Mouse (Mus musculus): ENCODE data around the gene Armc12.
A peak's percentile ranks its signal among the peaks of the same experiment; 100 is the strongest.
"Not testable (repeated sequence)": the region's sequence is repeated elsewhere in the genome, so short reads cannot be mapped to it uniquely, and the experiment has no call there.

Gene Armc12

DNA sequence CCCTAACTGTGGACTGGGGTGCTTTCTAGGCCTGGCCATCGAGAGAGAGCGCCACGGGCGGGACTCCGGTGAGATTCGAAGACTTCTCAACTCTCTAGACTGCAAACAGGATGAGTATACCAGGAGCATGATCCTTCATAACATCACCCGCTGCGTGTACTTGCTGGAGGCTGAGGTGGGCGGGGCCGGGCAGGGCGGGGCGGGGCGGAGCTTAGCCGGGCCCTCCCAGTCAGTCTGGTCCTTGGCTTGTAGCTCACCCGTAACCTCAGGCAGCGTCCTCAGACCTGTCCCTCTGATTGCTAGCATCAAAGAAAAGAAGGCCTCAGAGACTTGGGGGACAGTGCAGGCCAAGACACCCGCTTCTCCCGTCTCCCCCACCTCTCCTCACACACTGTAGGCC lies 1.3 kb downstream of the Armc12 start:
- DNase-seq (ENCODE audit: extremely low spot score, low spot score): peak; percentile 44

DNA sequence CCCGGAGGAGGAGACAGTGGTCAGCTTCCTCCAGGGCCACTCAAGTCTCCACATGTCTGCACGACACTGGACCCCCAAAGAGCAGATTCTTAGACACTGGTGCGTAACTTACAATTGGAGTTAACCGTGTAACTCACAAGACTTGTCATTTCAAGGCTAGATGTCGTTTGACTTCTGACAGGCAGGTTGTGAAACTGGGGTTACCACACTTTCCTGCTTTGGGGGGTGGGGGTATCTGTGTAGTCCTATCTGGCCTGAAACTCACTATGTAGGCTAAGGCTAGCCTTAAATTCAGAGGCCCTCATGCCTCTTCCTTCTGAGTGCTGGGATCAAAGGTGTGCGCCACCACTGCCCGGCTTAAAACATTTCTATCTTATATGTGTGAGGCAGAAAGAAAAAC lies 2.0 kb downstream of the Armc12 start:
- DNase-seq (ENCODE audit: extremely low spot score, low spot score): no peak

DNA sequence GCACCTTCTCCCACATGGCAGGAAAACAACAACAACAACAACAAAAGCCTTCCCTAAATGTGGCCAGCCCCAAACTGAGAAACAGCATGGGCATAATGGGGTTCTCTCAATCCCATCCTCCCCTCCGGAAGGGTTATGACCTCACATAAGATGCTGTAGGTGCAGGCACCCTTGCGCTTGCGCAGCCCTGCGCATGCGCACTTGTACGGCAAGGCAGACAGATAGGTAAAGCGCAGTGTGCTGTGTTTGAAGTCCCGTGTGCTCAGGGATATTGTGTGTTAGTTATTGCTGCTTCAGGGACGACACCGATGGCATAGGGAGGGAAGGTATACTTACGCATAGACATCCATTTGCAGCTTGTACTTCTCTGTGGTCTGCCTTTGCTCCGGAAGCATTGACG lies 2.7 kb downstream of the Armc12 start:
- no peak for DNase-seq (ENCODE audit: extremely low spot score, low spot score)

DNA sequence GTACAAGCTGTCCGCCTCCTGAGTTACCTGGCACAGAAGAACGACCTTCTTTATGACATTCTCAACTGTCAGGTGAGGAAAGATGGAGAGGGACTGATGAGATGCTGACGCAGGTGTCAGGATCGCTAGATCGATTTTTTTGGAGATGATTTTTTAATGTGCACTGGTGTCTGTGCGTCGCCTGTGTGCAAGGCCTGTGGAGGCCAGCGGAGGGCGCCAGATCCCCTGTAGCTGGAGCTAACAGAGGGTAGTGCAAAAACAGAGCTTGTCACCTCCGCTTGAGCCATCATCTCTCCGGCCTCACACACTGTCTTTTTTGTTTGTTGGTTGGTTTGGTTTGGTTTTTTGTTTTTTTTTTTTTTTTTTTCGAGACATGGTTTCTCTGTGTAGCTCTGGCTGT lies 7.3 kb downstream of the Armc12 start:
- no peak for DNase-seq (ENCODE audit: extremely low spot score, low spot score)

DNA sequence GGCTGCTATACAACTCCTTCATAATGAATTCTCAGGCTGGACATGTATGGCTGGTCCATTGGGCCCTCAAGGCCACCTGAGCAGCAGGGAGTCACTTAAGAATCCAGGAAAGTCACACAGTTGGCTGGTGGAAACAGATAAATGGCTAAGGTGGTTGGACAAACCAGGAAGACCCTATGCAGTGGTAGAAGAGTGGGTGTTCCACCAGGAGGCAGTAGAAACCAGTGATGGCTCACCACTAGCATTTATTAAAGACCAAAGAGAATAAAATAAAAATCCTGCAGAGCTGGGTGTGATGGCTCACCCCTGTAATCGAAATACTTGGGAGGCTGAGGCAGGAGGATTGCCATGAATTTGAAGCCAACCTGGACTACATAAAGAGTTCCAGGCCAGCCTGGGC lies 16.3 kb downstream of the Armc12 start:
- DNase-seq (ENCODE audit: extremely low spot score, low spot score): no peak

DNA sequence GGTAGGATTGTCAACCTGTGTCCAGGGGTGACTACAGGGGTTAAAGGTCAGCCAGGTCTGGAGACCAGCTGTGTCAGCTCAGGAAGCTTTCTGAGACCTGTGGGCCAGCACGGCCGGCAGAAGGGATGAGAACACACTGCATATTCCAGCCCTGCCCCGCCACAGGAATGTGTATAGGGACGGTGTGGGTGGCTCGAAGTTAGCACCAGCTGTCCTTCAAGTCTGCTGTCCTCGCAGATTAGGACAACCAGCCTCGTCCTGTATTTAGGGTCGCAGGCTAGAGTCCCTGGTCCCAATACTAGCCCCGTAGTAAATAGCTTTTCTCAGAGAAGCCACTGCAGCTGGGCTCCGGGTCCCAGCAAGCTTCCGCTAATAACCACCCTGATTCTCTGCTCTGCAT lies 17.9 kb downstream of the Armc12 start:
- no peak for DNase-seq (ENCODE audit: extremely low spot score, low spot score)

DNA sequence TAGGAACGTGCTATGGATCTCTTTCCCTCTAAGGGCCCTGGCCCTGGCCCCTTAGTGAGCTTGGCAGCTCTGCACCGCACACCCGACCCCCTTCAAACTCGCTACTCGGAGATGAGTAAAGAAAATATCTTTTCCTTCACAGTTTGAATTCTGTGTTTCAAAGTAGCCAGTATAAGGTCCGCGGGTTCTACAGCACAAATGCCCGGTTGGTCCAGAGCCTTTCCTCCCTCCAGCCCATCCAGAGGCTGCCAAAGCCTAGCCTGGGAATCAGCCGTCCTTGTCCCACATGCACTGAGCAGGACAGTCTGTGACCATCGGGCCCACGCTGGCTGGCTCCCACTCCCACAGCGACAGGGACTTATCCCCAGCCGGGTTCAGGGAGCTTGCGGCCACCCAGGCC lies 18.5 kb downstream of the Armc12 start, which contains the start of gene Clpsl2:
TSS of gene Clpsl2 (plus strand) at position 301 of the 400 bp plus-strand sequence.
- no peak for DNase-seq (ENCODE audit: extremely low spot score, low spot score)

DNA sequence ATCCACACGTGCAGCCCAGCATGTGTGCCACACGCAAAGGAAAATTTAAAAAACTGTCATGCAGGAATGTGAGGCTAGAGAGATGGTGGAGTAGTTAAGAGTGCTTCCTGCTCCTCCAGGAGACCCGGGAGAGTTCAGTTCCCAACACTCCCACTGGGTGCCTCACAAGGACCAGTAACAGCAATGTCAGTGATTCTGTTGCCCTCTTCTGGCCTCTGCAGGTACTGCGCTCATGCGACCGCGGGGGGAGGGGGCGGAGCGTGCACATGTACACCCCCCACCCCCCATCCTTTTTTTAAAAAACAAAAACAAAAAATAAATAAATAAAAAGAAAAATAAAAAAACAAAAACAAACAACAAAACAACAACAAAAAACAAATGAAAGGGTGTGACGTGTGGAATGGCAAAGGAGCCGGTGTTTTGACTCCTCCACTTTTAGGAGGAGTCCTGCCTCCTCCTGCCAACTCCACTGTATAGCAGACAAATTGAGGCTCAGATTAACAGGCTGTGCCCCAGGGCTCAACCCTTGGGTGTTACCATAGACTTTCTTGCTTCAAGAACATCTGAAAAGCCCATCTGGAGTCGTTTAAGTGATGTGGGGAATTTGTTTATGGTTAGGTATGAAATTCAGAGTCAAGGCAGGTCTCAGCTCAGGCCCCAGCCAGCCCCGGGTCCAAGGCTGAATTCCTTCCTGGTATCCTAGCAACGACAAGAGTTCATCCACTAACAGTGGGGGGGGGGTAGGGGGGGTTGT lies 22.6 kb downstream of the Armc12 start:
- DNase-seq (ENCODE audit: extremely low spot score, low spot score): peak; percentile 84

DNA sequence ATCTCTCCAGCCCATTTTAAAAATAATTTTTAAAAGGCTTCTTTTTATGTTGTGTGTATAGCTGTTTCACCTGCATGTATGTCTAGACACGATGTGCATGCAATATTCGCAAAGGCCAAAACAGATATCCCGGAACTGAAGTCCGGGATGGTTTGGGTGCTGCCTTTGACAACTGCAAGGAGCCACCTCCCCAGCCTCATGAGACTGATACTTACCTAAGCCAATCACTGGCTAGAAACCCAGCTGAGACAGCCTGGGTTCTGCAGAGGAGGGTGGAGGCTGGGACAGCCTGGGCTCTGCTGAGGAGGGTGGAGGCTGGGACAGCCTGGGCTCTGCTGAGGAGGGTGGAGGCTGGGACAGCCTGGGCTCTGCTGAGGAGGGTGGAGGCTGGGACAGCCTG lies 23.4 kb downstream of the Armc12 start:
- DNase-seq (ENCODE audit: extremely low spot score, low spot score): not testable (repeated sequence)

DNA sequence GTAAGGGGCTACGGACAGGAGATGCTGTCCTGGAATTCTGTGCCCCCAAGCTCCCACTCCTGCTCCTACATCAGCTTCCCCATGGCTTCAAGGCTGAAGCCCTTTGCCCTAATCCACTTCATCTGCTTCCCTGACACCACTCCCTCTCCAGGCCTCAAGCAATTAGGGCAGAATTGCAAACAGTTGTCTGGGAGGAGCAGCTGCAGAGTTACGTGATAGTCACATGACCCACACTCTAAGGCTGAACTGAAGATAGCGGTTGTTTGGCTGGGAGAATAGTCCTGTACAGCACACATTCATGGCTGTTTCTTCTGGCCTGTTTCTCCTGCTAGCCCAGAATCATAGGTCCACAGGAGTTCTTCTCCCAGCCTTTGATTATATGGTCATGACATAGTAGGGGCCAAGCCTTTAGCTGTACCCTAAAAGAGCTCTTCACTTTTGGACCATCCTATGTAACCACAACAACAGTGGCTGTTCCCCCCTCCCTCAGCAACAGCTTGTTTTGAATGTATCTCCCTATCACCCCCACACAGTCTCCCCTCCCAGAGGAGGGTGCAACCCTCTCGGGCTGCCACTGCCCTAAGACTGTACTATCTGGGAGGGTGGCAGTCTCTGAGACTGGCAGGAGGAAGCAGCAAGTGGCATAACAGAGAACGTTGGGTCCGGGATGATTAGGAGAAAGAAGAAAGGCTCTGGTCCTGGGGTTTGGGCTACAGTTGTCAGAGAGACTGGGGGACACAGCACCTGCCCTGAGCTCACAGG lies 26.2 kb downstream of the Armc12 start:
- DNase-seq (ENCODE audit: extremely low spot score, low spot score): peak; percentile 26

DNA sequence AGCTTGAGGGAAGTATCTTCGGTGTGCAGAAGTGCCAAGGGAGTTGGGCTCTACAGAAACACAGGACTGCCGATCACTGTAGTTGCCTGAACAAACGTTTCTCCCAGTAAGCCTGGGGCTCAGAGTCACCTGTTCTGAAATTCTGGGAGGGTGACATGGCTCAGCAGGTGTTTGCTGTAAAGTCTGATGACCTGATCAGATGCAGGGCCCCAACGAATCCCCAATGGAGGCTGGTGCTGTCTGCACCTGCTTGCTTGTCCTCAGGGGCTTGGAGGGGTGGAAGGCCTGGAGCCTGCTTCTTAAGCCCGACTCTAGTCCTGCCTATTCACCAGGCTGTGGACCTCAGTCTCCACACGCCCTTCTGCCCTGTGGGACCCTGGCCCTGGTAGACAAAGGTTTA lies 27.2 kb downstream of the Armc12 start:
- DNase-seq (ENCODE audit: extremely low spot score, low spot score): no peak

DNA sequence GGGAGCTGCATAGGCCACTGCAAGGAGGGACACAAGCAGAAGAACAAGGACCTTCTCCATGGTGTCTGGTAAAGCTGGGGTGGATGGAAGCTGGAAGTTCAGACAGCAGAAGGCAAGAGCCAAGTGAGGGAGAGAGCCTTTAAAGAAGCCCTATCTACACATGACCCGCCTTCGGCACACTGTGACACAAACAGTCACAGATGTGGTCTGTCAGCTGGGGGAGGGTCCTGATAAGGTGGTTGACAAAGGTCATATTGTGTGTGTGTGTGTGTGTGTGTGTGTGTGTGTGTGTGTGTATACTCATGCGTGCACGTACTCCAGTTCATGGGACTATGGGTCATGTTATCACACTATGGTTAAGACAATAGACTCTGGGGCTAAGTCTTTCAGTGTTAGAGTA lies 30.0 kb downstream of the Armc12 start, which contains the start of gene Clps:
TSS of gene Clps (minus strand) at position 169 of the 400 bp plus-strand sequence.
- DNase-seq (ENCODE audit: extremely low spot score, low spot score): no peak

DNA sequence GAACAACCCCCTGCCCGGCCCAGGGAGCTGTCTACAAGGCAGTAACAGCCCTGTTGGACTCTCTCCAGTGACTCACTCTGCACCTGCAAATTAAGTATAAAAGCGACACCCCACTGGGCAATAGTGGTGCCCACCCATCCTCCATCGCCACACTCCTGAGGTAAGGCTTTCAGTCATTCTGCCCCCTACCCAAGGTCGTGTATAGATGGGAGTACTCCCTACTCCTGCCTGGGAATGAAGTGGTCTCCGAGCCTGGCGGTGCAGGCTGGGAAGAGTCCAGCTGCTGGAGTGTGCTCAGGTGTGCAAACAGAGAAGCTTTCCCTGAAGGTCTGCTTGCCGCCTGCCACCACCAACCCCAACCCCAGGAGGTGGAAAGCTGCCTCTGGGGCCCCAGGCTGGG lies 31.0 kb downstream of the Armc12 start:
- DNase-seq (ENCODE audit: extremely low spot score, low spot score): no peak

DNA sequence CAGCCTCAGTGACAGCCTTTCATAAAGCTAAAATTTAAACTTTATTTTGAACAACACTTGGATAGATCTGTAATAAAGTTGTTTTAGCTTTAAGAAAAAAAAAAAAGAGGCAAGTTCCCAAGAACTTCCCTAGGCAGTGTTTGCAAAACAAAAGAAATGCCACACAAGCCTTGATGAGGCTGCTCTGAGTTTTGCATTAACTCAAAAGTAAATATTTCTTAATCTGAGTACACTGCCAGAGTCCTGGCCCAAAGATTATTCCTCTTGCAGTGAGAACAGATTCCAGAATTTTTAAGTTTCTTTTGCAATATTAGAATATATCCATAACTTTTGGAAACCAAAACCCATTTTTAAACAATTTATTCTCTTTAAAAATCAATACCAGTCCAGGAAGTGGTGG lies 34.6 kb downstream of the Armc12 start:
- DNase-seq (ENCODE audit: extremely low spot score, low spot score): no peak

DNA sequence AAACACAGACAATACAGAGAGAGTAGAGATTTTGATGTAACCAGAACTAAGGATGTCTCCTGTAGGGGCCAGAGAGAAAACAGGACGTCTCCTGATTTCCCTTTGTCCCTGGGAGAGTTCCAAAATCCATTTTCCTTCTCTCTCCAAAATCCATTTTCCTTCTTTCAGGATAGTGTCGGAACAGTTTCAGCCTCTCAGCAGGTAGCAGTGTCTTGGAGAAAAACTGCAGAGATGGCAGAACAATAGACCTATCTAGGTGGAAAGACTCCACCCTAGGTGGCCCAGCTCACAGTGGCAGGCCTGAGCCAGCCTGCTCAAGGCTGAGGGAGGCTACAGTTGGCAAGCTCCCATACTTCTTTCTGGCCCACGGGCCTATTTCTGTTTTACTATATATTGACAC lies 36.9 kb downstream of the Armc12 start:
- no peak for DNase-seq (ENCODE audit: extremely low spot score, low spot score)

DNA sequence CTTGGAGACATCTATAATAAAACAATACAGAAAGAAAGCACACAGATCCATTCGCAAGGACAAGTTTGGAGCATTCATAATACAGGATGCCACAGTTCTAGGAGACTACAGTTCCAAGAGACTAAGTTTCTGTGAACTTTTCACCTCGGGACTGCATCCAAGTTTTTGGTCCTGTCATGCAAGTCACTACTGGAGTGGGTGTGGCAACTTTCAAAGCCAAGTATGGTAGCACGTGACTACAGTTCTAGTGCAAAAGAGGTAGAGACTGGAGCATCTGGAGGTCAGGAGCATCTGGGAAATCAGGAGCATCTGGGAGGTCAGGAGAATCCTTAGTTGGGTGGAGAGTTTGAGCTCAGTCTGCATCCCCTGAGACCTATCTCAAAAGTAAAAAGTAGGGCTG lies 41.3 kb downstream of the Armc12 start:
- no peak for DNase-seq (ENCODE audit: extremely low spot score, low spot score)

DNA sequence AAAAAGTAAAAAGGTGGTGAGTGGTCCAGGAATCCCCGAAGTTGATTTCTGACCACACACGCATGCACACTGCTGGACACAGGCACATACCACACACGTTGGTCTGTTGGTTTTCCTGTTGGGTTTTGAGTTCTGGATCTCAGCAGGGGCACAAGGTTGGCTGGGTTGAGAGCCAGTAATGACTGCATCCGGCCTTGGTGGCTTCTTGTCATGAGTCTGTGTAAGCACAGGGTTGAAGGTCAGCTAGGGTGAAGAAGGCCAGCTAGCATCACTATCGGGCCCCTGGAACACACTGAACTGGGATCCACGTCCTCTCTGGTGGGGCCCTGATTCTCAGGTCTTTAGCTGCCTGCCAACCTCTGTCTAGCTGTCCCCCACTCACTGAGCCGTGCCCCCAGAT lies 41.9 kb downstream of the Armc12 start:
- DNase-seq (ENCODE audit: extremely low spot score, low spot score): no peak

DNA sequence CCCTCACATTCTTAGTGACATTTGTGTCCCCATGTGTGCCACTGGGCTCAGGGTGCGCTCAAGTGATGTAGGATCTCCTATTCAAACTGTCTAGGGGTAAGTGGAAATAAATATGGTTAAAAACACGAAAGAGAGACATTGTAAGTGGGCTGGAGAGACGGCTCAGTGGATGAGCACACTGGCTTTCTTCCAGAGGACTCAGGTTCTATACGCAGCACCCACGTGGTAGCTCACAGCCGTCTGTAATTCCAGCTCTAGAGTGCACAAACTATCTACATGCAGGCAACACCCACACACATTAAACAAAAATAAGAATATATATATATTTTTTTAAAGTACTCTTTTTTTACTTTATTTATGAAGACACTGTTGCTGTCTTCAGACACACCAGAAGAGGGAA lies 42.3 kb downstream of the Armc12 start:
- no peak for DNase-seq (ENCODE audit: extremely low spot score, low spot score)

DNA sequence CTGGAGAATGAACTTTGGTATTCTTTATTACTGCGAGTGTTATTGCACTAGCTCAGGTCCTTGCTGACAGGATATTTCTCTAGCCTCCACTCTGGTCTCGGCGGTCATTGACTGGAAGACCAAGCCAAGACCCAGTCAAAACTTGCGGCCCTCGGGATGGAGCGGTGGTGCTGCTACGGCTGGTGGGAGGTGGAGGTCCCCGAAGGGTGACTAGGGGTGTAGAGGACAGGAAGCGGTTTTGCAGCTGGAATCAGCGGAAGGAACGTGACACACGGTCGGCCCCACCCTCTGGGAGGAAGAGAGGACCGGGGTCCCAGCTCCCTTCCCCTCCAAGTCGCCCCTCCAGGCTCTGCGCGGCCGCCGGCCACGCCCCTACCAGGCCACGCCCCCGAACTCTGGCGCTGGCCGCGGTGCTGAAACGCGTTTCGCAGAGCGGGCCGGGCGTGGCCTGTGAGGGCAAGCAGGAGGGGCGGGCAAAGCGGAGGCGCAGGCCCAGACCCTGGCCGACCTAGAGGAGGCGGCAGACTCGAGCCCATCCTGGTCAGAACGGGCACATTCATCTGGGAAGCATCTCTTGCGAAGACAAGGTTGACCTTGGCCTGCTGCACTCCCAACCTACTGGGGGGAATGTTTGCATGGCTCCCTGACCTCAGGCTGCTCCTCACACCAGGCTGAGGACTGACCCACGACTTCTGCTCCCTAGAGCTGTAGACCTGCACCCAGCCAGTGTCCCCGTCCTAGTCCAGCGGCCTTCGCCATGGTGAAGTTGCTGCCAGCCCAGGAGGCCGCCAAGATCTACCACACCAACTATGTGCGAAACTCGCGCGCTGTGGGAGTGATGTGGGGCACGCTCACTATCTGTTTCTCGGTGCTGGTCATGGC lies 44.9 kb downstream of the Armc12 start, which contains the start of gene Lhfpl5:
TSS of gene Lhfpl5 (plus strand) at position 398 of the 882 bp plus-strand sequence.
- peak; percentile 87 for DNase-seq (ENCODE audit: extremely low spot score, low spot score)

DNA sequence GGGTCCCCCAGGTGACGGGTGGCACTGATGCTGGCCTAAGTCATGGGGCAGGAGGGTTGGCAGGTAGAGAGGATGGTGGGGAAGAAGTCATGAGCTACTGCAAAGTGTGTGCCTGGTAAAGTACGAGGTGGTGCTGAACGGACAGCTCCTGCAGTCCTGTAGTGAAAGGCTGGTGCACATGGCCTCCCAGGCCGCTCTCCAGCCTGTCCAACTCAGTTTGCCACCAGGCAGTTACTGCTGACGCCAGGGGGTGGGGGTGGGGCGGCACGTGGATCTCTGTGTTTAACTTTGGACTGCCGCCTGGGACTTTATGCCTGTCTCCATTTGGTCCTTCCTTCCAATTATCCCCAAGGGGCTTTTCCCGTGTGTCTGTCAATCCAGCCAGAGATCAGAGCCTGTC lies 49.8 kb downstream of the Armc12 start:
- peak; percentile 79 for DNase-seq (ENCODE audit: extremely low spot score, low spot score)

DNA sequence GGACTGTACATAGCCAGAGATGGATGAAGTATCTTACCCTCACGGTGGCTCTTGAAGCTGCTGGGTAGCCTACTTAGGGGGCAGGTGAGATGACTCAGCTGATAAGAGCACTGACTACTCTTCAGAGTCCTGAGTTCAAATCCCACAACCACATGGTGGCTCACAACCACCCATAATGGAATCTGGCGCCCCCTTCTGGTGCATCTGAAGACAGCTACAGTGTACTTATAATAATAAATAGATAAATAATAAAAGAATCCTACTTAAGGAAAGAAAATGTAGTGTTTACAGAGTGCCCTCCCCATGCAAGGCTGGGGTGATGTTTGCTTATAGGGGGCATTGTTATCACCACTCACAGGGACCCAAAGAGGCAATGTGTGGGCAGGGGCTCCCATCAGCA lies 50.5 kb downstream of the Armc12 start:
- DNase-seq (ENCODE audit: extremely low spot score, low spot score): no peak

DNA sequence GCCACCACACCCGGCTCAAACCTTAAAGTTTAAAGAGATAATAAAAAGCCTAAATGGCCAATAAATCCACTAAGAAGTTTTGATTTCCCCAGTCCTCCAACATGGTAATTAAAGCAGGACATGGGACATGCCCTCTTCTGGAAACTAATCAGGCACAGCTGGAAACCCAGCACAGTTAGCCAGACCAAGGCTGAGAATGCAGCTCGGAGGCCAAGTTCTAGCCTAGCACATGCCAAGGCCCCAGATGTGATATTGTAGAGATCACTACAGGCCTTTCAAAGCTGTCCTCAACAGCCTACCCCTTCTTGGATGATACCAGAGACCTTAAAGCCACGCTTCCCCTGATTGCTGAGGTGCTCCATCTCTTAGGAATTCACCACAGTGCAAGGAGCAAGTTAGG lies 55.9 kb downstream of the Armc12 start:
- DNase-seq (ENCODE audit: extremely low spot score, low spot score): no peak
